Mouse (Mus musculus) hindbrain, embryonic 10.5 days (tissue): ENCODE results near the gene Rpl15. TPM values are rescaled to one million over a fixed set of nuclear protein-coding genes. Genes with fewer than 3 reads are reported as not detected.

Experiments used
- DNase-seq: peaks from one replicate; pipeline ENCODE4 v3.0.0-alpha.2; 2017; ENCODE audit warnings: low spot score
- H3K27ac ChIP-seq: fragments of 300-500 bp; sonication (generic); 2 replicates; pipeline ENCODE4 v1.5.1; 2016; ENCODE audit warnings: mild to moderate bottlenecking, moderate library complexity
- H3K27me3 ChIP-seq: fragments of 300-500 bp; sonication (generic); 2 replicates; pipeline ENCODE4 v1.6.1; 2016; ENCODE audit warnings: mild to moderate bottlenecking; ENCODE audit not compliant: poor library complexity, insufficient read depth, severe bottlenecking
- H3K36me3 ChIP-seq: fragments of 300-500 bp; sonication (generic); 2 replicates; pipeline ENCODE4 v1.6.1; 2016; ENCODE audit warnings: mild to moderate bottlenecking, moderate library complexity
- H3K4me1 ChIP-seq: fragments of 300-500 bp; sonication (generic); replicated peaks from 2 replicates; pipeline ENCODE4 v1.6.1; 2016; ENCODE audit warnings: mild to moderate bottlenecking
- H3K4me3 ChIP-seq: fragments of 300-500 bp; sonication (generic); 2 replicates; pipeline ENCODE4 v1.5.1; 2016; ENCODE audit warnings: mild to moderate bottlenecking, moderate library complexity
- H3K9me3 ChIP-seq: fragments of 300-500 bp; sonication (generic); 2 replicates; pipeline ENCODE4 v1.6.1; 2016; ENCODE audit warnings: mild to moderate bottlenecking, moderate library complexity
- WGBS: fragments of 180-500 bp; shearing (Covaris S2); methylation state at CpG from one replicate; pipeline ENCODE4 v1.1.7; 2016; 5-methylcytosine and 5-hydroxymethylcytosine counted together
- polyA plus RNA-seq: library from polyadenylated mRNA; unstranded; fragments of >200 nt; fragmentation: Nextera tagmentation; extraction: Ambion mirVana; gene quantifications from 2 replicates; pipeline ENCODE4 v1.2.1, GENCODE M21; 2016

The Rpl15 gene
- polyA plus RNA-seq: 390 and 457 TPM in 2 replicates

DNA sequence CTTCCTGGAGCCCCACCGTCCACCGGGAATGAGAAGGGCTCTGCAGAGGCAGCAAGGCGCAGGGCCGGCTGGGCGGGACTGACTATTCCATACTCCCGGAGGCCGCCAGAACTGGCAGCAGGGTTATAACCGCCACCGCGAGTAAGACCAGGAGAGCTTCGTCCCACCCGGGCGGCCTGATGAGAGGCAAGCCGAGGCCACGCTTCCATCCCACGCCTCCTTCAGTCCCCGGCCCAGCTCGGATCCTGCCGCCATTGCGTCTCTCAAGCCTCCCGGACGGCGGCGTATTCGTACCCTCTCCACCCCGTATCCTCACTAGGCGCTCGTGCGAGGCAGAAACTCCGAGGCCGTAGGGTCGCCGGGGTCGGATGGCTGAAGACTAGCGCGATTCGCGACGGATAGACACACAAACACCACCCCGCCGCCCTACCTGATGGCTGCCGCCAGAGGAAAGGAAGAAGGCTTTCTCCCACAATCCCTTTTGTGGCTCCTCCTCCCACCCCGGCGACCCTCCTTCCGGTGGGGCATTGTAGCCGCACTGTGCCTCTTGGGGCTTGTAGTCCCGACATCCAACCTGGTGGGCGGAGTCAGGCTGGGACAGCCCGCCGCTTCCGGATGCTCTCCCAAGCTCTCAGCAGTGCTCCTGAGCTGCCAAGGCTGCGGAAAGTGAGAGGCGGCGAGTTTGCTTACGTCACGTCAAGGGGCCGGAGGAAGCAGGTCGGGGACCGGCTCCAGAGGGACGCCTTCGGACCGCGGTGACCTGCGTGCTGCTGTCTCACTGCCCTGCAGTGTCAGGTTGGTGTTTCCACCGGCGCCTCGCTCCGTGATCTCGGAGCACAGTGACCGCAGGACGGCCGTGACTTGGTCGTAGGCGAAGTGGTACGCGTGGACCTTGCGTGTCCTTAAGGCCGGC is at the start of gene Rpl15, which contains the start of gene Nkiras1:
TSS of gene Rpl15 (minus strand) at position 863 of the 913 bp plus-strand sequence.
TSS of gene Nkiras1 (plus strand) at position 608 of the 913 bp plus-strand sequence.
- peak within 1 kb of the TSS; percentile 92 for H3K4me3 ChIP-seq
- under 1% methylated on average over 78 of the region's 78 CpGs for WGBS
- H3K9me3 ChIP-seq: no peaks in the 10 kb centered on the region
- peak within 1 kb of the TSS; percentile 99 for H3K27ac ChIP-seq
- H3K4me1 ChIP-seq: peaks cover 11% of the 10 kb centered on the region; the same call in 1 of the 2 replicates
- H3K36me3 ChIP-seq: peaks cover 36% of the 10 kb centered on the region
- DNase-seq: peak; percentile 99
- no peaks in the 10 kb centered on the region for H3K27me3 ChIP-seq

DNA sequence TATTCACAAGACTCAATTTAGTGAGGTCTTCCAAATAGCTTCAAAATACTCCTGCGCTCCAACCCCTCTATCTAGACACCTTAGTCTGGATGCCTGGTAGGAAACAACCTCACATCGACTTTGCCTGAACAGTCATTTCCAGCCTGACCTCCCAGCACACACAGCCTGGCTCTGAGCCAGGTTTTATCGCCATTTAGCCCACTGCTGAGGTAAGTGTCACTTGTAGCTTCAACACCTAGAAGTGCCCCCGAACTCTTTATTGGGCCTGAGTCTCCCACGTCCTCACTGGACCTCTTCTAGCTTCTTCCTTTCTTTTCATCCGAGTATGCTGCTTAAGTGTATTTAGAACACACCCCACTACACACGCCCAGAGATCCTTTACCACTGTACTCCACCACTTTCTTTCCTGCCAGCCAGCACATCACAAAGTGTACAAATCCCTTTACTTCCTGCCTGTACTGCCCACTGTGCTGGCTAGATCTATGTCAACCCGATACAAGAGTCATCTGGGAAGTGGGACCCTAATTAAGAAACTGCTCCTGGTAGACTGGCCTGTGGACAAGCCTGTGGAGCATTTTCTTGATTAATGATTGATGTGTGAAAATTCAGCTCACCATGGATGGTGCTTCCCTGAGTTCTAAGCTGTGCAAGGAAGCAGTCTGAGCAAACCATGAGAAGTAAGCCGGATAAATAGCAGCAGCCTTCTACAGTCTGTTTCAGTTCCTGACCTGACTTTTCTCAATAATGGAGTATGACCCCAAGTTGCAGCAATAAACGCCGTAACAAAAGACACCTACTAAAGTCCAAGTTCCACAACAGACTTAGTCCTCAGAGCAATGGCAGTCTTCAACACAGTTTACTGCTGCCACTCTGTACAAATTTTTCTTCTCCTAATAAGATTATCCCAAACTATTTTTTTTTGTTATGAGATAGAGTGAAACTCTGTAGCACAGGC is 46.5 kb upstream of the Rpl15 start:
- H3K27ac ChIP-seq: no peak overlapping the region
- WGBS: 91% methylated on average over 11 of the region's 11 CpGs
- H3K36me3 ChIP-seq: peaks cover 25% of the 10 kb centered on the region
- no peaks in the 10 kb centered on the region for H3K4me1 ChIP-seq
- no peak overlapping the region for H3K4me3 ChIP-seq
- H3K9me3 ChIP-seq: no peaks in the 10 kb centered on the region
- no peaks in the 10 kb centered on the region for H3K27me3 ChIP-seq
- DNase-seq: no peak

DNA sequence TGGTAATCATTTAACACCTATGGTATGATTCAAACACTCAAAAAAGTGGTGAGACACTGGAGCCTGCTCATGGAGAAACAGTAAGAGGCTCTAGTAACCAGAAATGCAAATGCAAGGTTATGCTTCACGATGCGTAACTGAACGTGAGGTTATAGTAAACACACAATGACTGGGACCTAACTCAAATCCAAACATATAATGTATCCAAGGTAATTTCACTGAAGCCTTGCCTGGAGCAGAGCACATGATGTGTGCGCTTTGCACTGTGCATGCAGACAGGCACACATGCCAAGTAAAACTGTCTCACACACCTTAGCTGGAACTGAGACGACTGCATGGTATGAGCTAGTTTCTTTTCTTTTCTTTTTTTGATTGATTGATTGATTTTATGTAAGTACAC is 33.0 kb upstream of the Rpl15 start:
- H3K27me3 ChIP-seq: no peaks in the 10 kb centered on the region
- no peak overlapping the region for H3K4me3 ChIP-seq
- 96% methylated on average over 5 of the region's 5 CpGs for WGBS
- no peaks in the 10 kb centered on the region for H3K9me3 ChIP-seq
- H3K4me1 ChIP-seq: no peaks in the 10 kb centered on the region
- H3K27ac ChIP-seq: no peak overlapping the region
- H3K36me3 ChIP-seq: peaks cover 25% of the 10 kb centered on the region
- no peak for DNase-seq

DNA sequence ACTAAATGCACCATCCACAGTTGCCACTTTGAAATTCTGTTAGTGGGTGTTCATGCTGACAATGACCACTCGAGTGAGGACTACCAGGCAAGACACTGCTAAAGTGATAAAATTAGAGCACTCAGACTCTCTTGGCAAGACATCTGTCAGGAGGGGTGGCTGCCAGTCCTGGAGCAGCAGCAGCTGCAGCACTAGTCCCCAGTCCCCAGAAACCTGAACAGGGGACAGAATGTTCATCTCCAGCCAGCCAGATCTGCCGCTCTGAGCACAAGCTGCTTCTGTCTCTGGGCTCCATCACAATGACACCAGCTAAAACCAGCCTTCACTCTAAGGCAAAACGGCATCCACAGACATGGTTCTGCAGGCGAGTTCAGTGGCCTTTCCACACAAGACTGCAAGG is 32.1 kb upstream of the Rpl15 start:
- 90% methylated on average over 4 of the region's 4 CpGs for WGBS
- no peak for DNase-seq
- H3K4me3 ChIP-seq: no peak overlapping the region
- H3K36me3 ChIP-seq: peaks cover 31% of the 10 kb centered on the region
- no peaks in the 10 kb centered on the region for H3K4me1 ChIP-seq
- no peaks in the 10 kb centered on the region for H3K27me3 ChIP-seq
- H3K9me3 ChIP-seq: no peaks in the 10 kb centered on the region
- H3K27ac ChIP-seq: no peak overlapping the region

DNA sequence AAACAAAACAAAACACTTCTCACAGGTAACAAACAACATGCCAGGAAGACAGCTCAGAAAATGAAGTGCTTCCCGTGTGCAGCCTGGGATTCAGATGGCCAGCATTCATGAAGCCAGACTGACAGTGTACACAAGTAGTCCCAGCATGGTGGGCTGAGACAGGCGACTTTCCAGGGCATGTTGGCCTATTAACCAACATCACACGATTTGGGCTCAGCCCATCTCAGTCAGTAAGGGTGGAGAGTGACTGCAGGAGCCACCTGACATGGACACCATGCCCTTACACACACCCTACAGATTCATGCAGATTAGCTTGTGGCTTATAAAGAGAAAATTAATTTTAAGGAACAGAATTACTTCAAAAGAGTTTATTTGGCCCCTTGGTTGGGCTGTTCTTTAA is 31.6 kb upstream of the Rpl15 start:
- H3K27ac ChIP-seq: no peak overlapping the region
- H3K36me3 ChIP-seq: peaks cover 30% of the 10 kb centered on the region
- WGBS: 81% methylated on average over 3 of the region's 3 CpGs
- H3K27me3 ChIP-seq: no peaks in the 10 kb centered on the region
- no peaks in the 10 kb centered on the region for H3K4me1 ChIP-seq
- no peaks in the 10 kb centered on the region for H3K9me3 ChIP-seq
- H3K4me3 ChIP-seq: no peak overlapping the region
- no peak for DNase-seq

DNA sequence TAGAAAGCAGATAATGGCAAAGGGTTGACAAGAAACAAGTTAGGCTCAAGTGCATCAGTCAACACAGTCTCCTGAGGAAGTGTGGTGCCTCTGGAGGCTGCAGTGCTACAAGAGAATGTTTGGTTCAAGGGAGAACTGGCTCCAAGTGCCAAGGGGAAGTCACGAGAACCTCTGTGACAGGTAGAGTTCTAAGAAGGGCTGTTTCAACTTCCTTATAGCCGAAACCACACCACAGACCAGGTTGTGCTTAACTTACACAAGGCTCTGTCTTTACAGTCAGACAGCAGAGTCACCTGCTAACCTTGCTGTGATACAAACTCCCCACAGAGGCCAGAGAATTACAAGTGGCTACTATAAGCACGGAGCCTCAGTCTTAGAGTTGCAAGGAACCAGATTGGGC is 30.4 kb upstream of the Rpl15 start:
- H3K27ac ChIP-seq: no peak overlapping the region
- peaks cover 28% of the 10 kb centered on the region for H3K36me3 ChIP-seq
- no peak for DNase-seq
- H3K27me3 ChIP-seq: no peaks in the 10 kb centered on the region
- H3K9me3 ChIP-seq: no peaks in the 10 kb centered on the region
- H3K4me3 ChIP-seq: no peak overlapping the region
- H3K4me1 ChIP-seq: no peaks in the 10 kb centered on the region
- 85% methylated on average over 3 of the region's 3 CpGs for WGBS

DNA sequence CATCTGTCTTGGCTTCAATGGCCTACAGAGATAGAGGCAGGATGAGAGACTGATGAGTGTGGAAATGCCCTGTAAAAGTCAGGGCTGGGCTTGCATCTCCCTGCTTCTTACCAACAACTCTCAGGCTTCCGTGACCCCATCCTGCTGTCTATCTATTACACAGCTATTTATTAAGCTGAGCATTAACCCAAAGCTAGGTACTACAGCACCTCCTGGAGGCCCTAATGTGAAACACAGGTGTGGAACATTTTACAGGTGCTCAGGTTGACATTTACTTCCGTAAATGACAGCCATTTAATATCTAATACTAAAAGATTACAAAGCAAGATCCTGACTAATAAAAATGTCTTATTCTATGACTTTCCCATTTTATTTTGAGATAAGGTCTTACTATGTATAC is 29.5 kb upstream of the Rpl15 start:
- WGBS: 89% methylated on average over 2 of the region's 2 CpGs
- peaks cover 18% of the 10 kb centered on the region for H3K36me3 ChIP-seq
- no peaks in the 10 kb centered on the region for H3K4me1 ChIP-seq
- H3K27ac ChIP-seq: no peak overlapping the region
- H3K27me3 ChIP-seq: no peaks in the 10 kb centered on the region
- no peak overlapping the region for H3K4me3 ChIP-seq
- no peak for DNase-seq
- no peaks in the 10 kb centered on the region for H3K9me3 ChIP-seq

DNA sequence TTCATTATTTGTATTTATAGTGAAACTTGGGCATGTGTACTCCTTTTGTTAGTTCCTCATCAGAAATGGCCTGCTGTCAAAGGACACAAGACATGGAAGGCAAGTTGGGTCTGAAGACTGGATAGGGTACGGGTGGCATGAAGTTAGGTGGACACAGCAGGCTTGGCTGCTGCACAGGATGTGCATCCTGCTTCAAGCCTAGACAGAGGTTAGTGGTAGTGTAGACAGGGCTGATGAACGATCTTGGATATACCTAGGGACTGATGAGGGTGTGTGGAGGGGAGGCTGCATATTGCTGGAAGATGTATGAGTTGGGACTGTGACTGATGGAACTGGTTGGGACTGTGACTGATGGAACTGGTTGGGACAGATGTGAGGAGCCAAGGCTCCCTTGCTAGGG is 27.7 kb upstream of the Rpl15 start:
- Histone ChIP-seq H3K4me3 (no peak overlapping the region), H3K4me1 (no peaks in the 10 kb centered on the region), H3K9me3 (no peaks in the 10 kb centered on the region), H3K27me3 (no peaks in the 10 kb centered on the region), H3K36me3 (peaks cover 7% of the 10 kb centered on the region; the same call in 1 of the 2 replicates), H3K27ac (no peak overlapping the region)
- DNase-seq: no peak
- WGBS: 98% methylated on average over 2 of the region's 2 CpGs

DNA sequence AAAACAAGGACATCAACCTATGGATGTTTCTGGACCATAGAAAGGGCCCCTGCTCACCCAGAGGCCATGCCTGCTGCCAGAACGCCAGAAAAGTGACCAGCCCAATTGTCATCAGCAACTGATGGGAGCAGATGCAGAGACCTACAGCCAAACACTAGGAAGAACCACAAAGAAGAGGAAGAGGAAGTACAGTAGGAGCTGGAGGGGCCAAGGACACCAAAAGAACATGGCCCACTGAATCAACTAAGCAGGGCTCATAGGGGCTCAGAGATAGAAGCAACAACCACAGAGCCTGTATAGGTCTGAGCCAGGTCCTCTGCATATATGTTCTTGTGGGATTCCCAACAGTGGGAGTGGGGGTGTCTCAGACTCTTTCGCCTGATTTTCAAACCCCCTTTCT is 26.2 kb upstream of the Rpl15 start:
- Histone ChIP-seq H3K27me3 (no peaks in the 10 kb centered on the region), H3K36me3 (peaks cover 7% of the 10 kb centered on the region; the same call in 1 of the 2 replicates)
- WGBS: 91% methylated on average over 2 of the region's 2 CpGs

DNA sequence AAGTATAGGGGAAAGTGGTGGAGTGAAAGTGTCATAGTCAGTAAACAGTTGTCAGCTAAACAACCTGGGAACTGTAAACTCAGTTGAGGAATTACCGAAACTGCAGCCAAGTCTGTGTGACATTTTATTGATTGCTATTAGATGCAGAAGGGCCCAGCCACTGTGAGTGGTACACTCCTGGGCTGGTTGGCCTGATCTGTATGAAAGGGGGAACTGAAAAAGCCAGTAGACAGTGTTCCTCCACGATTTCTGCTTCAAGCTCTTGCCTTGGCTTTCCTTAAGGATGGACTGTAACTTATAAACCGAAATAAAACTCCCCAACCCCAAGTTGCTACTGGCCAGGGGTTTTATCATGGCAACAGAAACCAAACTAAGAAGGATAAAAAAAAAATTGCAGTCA is 21.4 kb upstream of the Rpl15 start:
- H3K36me3 ChIP-seq: no peaks in the 10 kb centered on the region
- no peaks in the 10 kb centered on the region for H3K4me1 ChIP-seq
- H3K27ac ChIP-seq: no peak overlapping the region
- no peak overlapping the region for H3K4me3 ChIP-seq
- DNase-seq: no peak
- 90% methylated on average over 3 of the region's 3 CpGs for WGBS
- H3K27me3 ChIP-seq: no peaks in the 10 kb centered on the region
- no peaks in the 10 kb centered on the region for H3K9me3 ChIP-seq

More for the DNA sequence above, 26.2 kb upstream of the Rpl15 start:
- Histone ChIP-seq H3K27ac (no peak overlapping the region), H3K4me1 (no peaks in the 10 kb centered on the region), H3K4me3 (no peak overlapping the region), H3K9me3 (no peaks in the 10 kb centered on the region)
- DNase-seq: no peak

DNA sequence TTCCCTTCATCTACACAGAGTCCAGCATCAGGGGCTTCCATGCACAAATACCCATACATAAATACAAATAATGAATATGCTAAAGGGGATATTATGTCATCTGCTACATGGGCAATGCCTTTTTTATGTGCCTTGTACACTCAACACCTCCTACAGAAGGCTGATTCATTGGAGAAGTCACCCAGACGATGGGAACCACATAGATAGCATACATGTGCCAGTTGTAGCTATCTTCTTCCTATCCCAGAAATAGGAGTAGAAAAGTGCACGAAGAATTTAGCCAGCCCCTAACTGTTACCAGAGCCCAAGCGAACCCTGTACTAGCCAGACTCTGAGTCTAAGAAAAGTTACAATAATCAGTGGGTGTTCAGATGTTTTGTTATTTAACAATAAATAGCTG is 20.9 kb upstream of the Rpl15 start:
- no peaks in the 10 kb centered on the region for H3K27me3 ChIP-seq
- H3K9me3 ChIP-seq: no peaks in the 10 kb centered on the region
- H3K4me1 ChIP-seq: no peaks in the 10 kb centered on the region
- WGBS: 94% methylated on average over 3 of the region's 3 CpGs
- no peak overlapping the region for H3K4me3 ChIP-seq
- H3K36me3 ChIP-seq: no peaks in the 10 kb centered on the region
- H3K27ac ChIP-seq: no peak overlapping the region
- DNase-seq: no peak

DNA sequence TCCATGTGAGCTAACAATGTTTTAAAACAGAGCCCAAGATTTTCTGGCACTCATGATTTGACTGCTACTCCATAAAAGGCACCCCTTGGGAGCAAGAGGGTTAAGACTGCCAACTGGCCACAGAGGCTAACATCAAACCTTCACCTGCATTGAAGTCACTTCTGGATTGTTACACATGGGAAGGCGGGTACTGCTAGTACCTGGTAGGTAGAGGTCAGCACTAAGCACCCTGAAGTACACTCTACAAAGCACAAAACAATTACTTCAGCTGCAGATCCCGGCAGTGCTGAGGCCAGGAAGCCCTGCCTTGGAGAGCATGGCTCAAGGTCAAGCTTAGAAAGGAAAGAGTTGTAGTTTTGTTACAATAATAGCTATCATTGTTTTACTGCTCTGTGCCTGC is 16.2 kb upstream of the Rpl15 start:
- Histone ChIP-seq H3K9me3 (no peaks in the 10 kb centered on the region), H3K4me3 (no peak overlapping the region), H3K36me3 (peaks cover 21% of the 10 kb centered on the region; the same call in 1 of the 2 replicates), H3K27ac (no peak overlapping the region), H3K4me1 (no peaks in the 10 kb centered on the region), H3K27me3 (no peaks in the 10 kb centered on the region)
- WGBS: 86% methylated on average over 2 of the region's 2 CpGs
- no peak for DNase-seq
